Mouse (Mus musculus) thymus, adult 2 months (tissue): ENCODE results near the gene Srpk2. TPM values are rescaled to one million over a fixed set of nuclear protein-coding genes. Genes with fewer than 3 reads are reported as not detected.
"Not testable (repeated sequence)": the region's sequence is repeated elsewhere in the genome, so short reads cannot be mapped to it uniquely, and the experiment has no call there.

ENCODE experiments used
- DNase-seq: peaks from one replicate; pipeline ENCODE4 v3.0.0; 2021
- H3K27ac ChIP-seq: fragments of 200-500 bp; 2 replicates; pipeline ENCODE4 v1.5.1; 2012; ENCODE audit warnings: low read length, control low read depth; ENCODE audit not compliant: control insufficient read depth, insufficient read depth
- H3K27me3 ChIP-seq: fragments of 200-500 bp; 2 replicates; pipeline ENCODE4 v1.6.1; 2012; ENCODE audit warnings: mild to moderate bottlenecking, low read length, moderate library complexity, mixed read lengths; ENCODE audit not compliant: control insufficient read depth, insufficient read depth
- H3K36me3 ChIP-seq: fragments of 200-500 bp; 2 replicates; pipeline ENCODE4 v1.6.1; 2012; ENCODE audit warnings: mild to moderate bottlenecking, low read length, moderate library complexity; ENCODE audit not compliant: control insufficient read depth, insufficient read depth
- H3K4me1 ChIP-seq: fragments of 200-500 bp; replicated peaks from 2 replicates; pipeline ENCODE4 v1.6.1; 2012; ENCODE audit warnings: low read length; ENCODE audit not compliant: control insufficient read depth, insufficient read depth
- H3K4me3 ChIP-seq: fragments of 200-500 bp; 2 replicates; pipeline ENCODE4 v1.5.1; 2012; ENCODE audit warnings: mild to moderate bottlenecking, low read length, control low read depth, moderate library complexity; ENCODE audit not compliant: control insufficient read depth, insufficient read depth
- CTCF ChIP-seq: fragments of 200-500 bp; IDR thresholded peaks from 2 replicates; pipeline ENCODE4 v1.5.1; 2012; ENCODE audit warnings: mild to moderate bottlenecking, control low read depth, low read length, moderate library complexity, borderline replicate concordance; ENCODE audit not compliant: control insufficient read depth, poor library complexity, insufficient read depth; ENCODE audit errors: extremely low read depth
- POLR2A ChIP-seq: fragments of 200-500 bp; IDR thresholded peaks from 2 replicates; pipeline ENCODE4 v1.6.1; 2012; ENCODE audit warnings: mild to moderate bottlenecking, low read length, control low read depth, moderate library complexity; ENCODE audit not compliant: control insufficient read depth, poor library complexity, insufficient read depth; ENCODE audit errors: extremely low read depth
- WGBS: fragments of 180-500 bp; shearing (Covaris S2); methylation state at CpG from one replicate; pipeline ENCODE4 v1.1.7; 2018; 5-methylcytosine and 5-hydroxymethylcytosine counted together
- polyA plus RNA-seq: library from polyadenylated mRNA; depleted of rRNA; stranded (reverse); fragments of >200 nt; gene quantifications from 2 replicates; pipeline ENCODE4 v1.2.3, GENCODE M21; 2012

Srpk2 gene
- polyA plus RNA-seq, 1 experiment: 13.8 TPM

DNA sequence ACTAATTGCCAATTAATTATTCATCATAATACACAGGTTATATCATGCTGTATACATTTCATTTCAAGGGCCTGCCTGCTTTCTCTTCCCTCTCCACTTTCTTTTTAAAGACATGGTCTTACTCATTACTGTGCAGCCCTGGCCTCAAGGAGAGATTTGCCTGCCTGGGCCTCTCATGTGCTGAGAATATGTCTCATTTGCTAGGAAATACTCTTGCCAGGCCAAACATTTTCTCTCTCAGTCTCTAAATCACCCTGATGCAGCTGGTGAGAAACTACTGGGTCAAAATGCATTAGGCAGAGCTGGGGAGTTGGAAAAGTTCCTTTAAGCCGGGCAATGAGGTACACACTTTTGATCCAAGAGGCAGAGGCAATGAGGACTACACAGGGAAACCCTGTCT is 29.4 kb downstream of the Srpk2 start:
- Histone ChIP-seq H3K27me3 (no peaks in the 10 kb centered on the region), H3K4me1 (peaks cover 3% of the 10 kb centered on the region; the same call in 1 of the 2 replicates), H3K36me3 (no peaks in the 10 kb centered on the region), H3K27ac (no peak overlapping the region), H3K4me3 (no peak overlapping the region)
- TF ChIP-seq POLR2A (no peak), CTCF (no peak)
- 96% methylated on average over 1 of the region's 1 CpGs for WGBS
- DNase-seq: no peak

DNA sequence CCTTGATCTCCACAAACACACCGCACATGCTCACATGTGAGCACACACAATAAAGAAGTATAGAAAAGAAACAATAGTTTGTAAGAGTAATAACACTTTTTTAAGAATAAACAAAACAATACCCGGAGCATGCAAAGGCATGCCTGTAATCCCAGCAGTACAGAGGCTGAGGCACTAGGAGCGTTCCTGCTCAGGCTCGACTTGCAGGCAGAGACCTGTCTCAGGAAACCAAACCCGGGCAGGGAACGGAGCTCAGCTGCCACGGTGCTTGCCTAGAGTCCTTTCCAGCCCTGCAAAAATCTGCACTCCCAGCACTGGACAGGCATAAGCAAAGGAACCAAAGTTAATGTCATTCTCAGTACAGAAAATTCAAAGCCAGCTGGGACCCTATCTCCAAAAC is 32.1 kb downstream of the Srpk2 start:
- no peak for DNase-seq
- Histone ChIP-seq H3K27ac (no peak overlapping the region), H3K4me3 (no peak overlapping the region), H3K36me3 (no peaks in the 10 kb centered on the region), H3K4me1 (peaks cover 3% of the 10 kb centered on the region; the same call in 1 of the 2 replicates), H3K27me3 (no peaks in the 10 kb centered on the region)
- TF ChIP-seq CTCF: no peak
- TF ChIP-seq POLR2A: no peak
- 69% methylated on average over 7 of the region's 7 CpGs for WGBS

DNA sequence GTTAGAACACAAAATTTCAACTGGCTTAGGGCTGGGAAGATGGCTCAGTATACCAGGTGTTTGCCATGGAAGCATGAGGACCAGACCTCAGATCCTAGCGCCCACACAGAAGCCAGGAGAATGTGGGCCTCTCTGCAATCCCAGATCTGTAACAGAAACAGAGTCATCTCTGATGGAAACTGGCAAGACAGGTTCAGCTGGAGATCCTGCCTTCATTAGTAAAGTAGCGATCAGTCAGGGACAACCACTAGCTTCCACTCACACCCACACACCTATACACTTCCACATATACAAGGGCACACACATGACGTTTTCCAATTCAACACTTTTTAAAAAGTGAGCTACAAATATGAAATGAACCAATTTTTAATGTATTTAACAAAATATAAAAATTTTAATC is 32.6 kb downstream of the Srpk2 start:
- Histone ChIP-seq H3K36me3 (no peaks in the 10 kb centered on the region), H3K27me3 (no peaks in the 10 kb centered on the region), H3K4me1 (peaks cover 3% of the 10 kb centered on the region; the same call in 1 of the 2 replicates), H3K4me3 (no peak overlapping the region), H3K27ac (no peak overlapping the region)
- DNase-seq: no peak
- WGBS: 87% methylated on average over 3 of the region's 3 CpGs
- TF ChIP-seq POLR2A (no peak), CTCF (no peak)

DNA sequence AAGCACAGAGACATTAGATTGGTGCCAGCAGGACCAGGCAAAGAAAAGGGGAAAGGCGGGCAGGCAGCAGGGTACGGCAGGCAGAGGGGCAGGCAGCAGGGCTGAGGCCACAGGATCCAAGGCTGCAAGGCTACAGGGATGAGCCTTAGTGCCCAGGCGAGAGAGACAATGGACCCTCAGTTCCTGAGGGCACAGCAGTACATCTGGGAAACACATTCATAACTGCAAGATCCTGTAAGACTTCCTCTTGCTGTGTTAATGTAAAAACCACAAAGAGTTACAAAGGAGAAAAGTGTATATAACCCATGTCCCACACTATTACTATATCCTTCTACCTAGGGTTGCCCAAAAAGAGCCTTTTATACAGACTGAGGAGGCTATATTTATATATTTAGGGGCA is 33.9 kb downstream of the Srpk2 start:
- Histone ChIP-seq H3K36me3 (no peaks in the 10 kb centered on the region), H3K4me3 (no peak overlapping the region), H3K27me3 (no peaks in the 10 kb centered on the region), H3K4me1 (peaks cover 3% of the 10 kb centered on the region; the same call in 1 of the 2 replicates), H3K27ac (no peak overlapping the region)
- DNase-seq: no peak
- WGBS: 44% methylated on average over 3 of the region's 3 CpGs
- TF ChIP-seq POLR2A (no peak), CTCF (no peak)

DNA sequence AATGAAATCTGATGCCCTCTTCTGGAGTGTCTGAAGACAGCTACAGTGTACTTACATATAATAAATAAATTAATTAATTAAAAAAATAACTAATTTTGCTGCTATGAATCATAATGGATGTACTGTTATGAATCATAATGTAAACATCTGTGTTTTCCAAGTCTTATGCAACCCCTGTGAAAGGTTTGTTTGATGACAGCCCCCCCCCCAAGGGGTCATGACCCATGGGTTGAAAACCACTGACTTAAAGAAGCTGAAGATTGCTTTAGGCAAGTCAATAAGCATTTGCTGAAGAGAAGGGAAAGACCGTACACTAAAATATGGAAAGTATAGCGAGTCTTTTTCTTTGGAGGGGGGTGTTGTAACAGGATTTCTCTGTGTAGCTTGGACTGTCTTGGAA is 35.2 kb downstream of the Srpk2 start:
- WGBS: 95% methylated on average over 2 of the region's 2 CpGs
- TF ChIP-seq CTCF: no peak
- no peak for TF ChIP-seq POLR2A
- no peak for DNase-seq
- no peaks in the 10 kb centered on the region for H3K36me3 ChIP-seq
- H3K4me1 ChIP-seq: peaks cover 3% of the 10 kb centered on the region
- H3K27me3 ChIP-seq: no peaks in the 10 kb centered on the region
- no peak overlapping the region for H3K4me3 ChIP-seq
- no peak overlapping the region for H3K27ac ChIP-seq

DNA sequence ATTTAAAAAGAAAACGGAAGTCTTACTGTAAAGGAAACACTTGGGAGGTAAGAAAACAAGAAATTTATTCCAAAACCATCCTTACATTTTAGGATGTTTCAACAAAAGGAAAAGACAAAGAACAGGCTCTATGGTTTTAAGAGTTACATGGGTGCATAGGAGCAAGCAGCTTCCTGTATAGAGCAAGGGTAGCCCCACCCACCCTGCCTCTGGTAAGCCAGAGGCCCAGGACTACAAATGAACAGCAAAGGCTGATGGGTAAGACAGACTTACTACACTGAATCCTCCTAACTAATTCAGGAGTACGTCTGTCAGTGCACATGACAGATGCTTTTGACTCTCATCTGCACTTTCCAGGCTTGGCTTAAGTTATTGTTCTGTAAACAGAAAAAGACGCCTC is 38.7 kb downstream of the Srpk2 start:
- TF ChIP-seq POLR2A: no peak
- no peak for TF ChIP-seq CTCF
- H3K4me1 ChIP-seq: peaks cover 6% of the 10 kb centered on the region
- no peaks in the 10 kb centered on the region for H3K36me3 ChIP-seq
- no peak overlapping the region for H3K27ac ChIP-seq
- H3K4me3 ChIP-seq: no peak overlapping the region
- WGBS: 85% methylated on average over 3 of the region's 3 CpGs
- H3K27me3 ChIP-seq: no peaks in the 10 kb centered on the region
- DNase-seq: peak; percentile 59

DNA sequence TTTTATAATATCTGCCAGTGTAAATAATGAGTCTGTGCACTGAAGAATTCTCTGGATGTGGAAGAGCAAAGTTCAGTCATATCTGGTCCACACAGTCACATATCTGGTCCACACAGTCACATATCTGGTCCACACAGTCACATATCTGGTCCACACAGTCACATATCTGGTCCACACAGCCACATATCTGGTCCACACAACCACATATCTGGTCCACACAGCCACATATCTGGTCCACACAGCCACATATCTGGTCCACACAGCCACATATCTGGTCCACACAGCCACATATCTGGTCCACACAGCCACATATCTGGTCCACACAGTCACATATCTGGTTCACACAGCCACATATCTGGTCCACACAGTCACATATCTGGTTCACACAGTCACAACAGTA is 45.2 kb downstream of the Srpk2 start:
- H3K4me1 ChIP-seq, H3K36me3 ChIP-seq, H3K27me3 ChIP-seq, DNase-seq, H3K4me3 ChIP-seq, H3K27ac ChIP-seq: not testable (repeated sequence)
